Mouse (Mus musculus): Measurements from ENCODE around the gene 1700015F17Rik. TPM values are rescaled to one million over a fixed set of nuclear protein-coding genes. Genes with fewer than 3 reads are reported as not detected.

The 1700015F17Rik gene
- polyA plus RNA-seq, 1 experiment from 2014 or later, result not detected

DNA sequence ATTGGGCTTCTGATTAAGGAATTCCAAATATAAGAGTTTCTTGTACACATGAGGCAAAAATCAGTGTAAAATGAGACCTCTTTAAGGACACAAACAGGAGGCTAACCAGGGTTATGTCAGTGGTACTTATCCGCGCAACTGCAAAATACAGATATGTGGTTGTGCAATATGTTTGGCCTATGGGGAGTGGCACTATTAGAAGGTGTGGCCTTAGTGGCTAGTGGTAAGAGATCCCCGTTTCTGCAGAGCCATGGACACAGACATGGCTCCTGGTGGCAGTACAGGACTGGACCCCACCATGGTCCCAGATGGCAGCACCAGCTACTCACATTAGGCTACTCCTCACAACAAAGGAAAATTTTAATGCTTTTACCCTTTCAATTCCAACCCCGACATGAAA lies 16.1 kb upstream of the 1700015F17Rik start:
- no peak overlapping the region for H3K4me3 ChIP-seq (ENCODE audit: low read depth, low read length)
- H3K27me3 ChIP-seq (ENCODE audit: control insufficient read depth, insufficient read depth, low read length), result no peaks in the 10 kb centered on the region
- no peak overlapping the region for H3K27ac ChIP-seq (replicated peaks)
- H3K4me1 ChIP-seq (replicated peaks; ENCODE audit: control insufficient read depth, insufficient read depth), result no peaks in the 10 kb centered on the region
- ATAC-seq (ENCODE audit: low FRiP score, low TSS enrichment) (peak; percentile 81), DNase-seq (ENCODE audit: low spot score) (no peak)
- no peak overlapping the region; the same call in 1 of the 2 replicates for H3K4me2 ChIP-seq (replicated peaks; ENCODE audit: low read depth)
- no peaks in the 10 kb centered on the region for H3K9me3 ChIP-seq (ENCODE audit: control insufficient read depth, low read length)
- H3K9ac ChIP-seq (ENCODE audit: low read length), result no peak overlapping the region
- no peaks in the 10 kb centered on the region for H3K36me3 ChIP-seq (ENCODE audit: control insufficient read depth, insufficient read depth, low read length)
- WGBS, result 65% methylated on average over 4 of the region's 4 CpGs
- 0 out of 2 replicates have a peak, but pooled peaks have one; percentile 2 for TF ChIP-seq CTCF (IDR thresholded peaks at IDR 0.05; ENCODE audit: low read depth)
- no peak for TF ChIP-seq EP300 (optimal IDR thresholded peaks at IDR 0.05)

DNA sequence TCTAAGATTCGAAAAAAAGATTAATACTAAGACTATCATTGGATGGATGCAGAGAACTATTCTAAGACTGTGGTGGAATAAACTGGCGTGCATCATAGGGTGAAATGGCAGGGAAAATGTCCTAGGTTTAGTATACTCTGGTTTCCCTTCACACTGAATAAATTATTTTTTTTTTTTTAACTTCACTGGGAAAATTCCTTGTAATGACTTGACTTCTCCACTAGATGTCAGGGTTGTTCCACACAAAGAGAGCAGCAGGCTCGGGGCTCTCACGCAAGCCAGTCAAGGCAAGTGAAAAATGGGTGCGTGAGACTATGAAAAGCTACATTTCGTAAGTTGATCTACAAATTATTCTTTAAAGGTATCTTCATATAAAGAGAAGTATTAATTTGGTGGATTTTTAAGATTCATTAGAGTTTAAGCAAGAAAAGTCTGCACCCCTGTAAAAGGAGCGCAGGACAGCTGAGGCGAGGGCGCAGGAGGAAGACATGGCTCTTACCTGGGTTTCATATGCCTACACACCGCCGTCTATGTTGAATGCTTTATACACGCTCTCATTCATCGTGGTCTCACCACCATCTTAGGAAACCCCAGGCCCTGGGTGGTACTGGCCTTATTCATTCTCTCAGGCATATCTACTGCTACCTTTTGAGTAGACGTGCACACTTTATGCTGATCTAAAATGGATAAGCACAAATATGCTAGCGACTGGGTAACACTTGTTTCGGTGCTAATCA lies 15.5 kb upstream of the 1700015F17Rik start:
- no peak overlapping the region for H3K9ac ChIP-seq (ENCODE audit: low read length)
- H3K4me1 ChIP-seq (replicated peaks; ENCODE audit: control insufficient read depth, insufficient read depth), result no peaks in the 10 kb centered on the region
- no peaks in the 10 kb centered on the region for H3K27me3 ChIP-seq (ENCODE audit: control insufficient read depth, insufficient read depth, low read length)
- 35% methylated on average over 16 of the region's 16 CpGs for WGBS
- H3K4me2 ChIP-seq (replicated peaks; ENCODE audit: low read depth), result peak overlapping the region; percentile 37; the same call in 1 of the 2 replicates
- DNase-seq (ENCODE audit: low spot score), result peak; percentile 41
- H3K9me3 ChIP-seq (ENCODE audit: control insufficient read depth, low read length), result no peaks in the 10 kb centered on the region
- TF ChIP-seq CTCF (IDR thresholded peaks at IDR 0.05; ENCODE audit: low read depth) (peak; percentile 89), EP300 (optimal IDR thresholded peaks at IDR 0.05) (no peak)
- H3K27ac ChIP-seq (replicated peaks), result no peak overlapping the region
- H3K36me3 ChIP-seq (ENCODE audit: control insufficient read depth, insufficient read depth, low read length), result no peaks in the 10 kb centered on the region
- 0 out of 2 replicates have a peak overlapping the region, but pooled peaks have one; percentile 6 for H3K4me3 ChIP-seq (ENCODE audit: low read depth, low read length)
- ATAC-seq (ENCODE audit: low FRiP score, low TSS enrichment), result peak; percentile 60

DNA sequence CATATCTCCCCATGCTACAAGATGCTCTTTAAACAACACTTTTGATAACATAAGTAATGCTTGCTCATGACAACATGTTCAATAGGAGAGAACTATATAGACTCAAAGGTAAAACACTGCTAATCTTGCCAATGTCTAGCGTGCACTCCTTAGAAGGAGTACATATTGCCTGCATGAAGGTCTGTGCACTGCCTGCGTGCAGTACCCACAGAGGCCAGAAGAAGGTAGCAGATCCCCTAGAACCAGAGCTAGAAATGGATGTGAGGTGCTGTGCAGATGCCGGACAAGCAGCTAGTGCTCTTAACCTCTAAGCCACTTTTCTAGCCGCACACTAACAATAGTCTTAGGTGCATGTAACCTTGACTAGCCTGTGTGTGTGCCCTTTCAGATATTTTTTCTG lies 13.2 kb upstream of the 1700015F17Rik start:
- Histone ChIP-seq H3K4me3 (ENCODE audit: low read depth, low read length) (no peak overlapping the region), H3K4me2 (replicated peaks; ENCODE audit: low read depth) (no peak overlapping the region), H3K36me3 (ENCODE audit: control insufficient read depth, insufficient read depth, low read length) (no peaks in the 10 kb centered on the region), H3K4me1 (replicated peaks; ENCODE audit: control insufficient read depth, insufficient read depth) (no peaks in the 10 kb centered on the region), H3K9ac (ENCODE audit: low read length) (no peak overlapping the region), H3K9me3 (ENCODE audit: control insufficient read depth, low read length) (no peaks in the 10 kb centered on the region), H3K27me3 (ENCODE audit: control insufficient read depth, insufficient read depth, low read length) (no peaks in the 10 kb centered on the region), H3K27ac (replicated peaks) (no peak overlapping the region)
- DNase-seq (ENCODE audit: low spot score) (no peak), ATAC-seq (ENCODE audit: low FRiP score, low TSS enrichment) (no peak)
- TF ChIP-seq CTCF (IDR thresholded peaks at IDR 0.05; ENCODE audit: low read depth), result peak; percentile 27
- TF ChIP-seq EP300 (optimal IDR thresholded peaks at IDR 0.05), result no peak
- WGBS, result 90% methylated on average over 4 of the region's 4 CpGs

- ATAC-seq (ENCODE audit: low FRiP score, low TSS enrichment) (no peak), DNase-seq (ENCODE audit: low spot score) (no peak)
- Histone ChIP-seq H3K9me3 (ENCODE audit: control insufficient read depth, low read length) (no peaks in the 10 kb centered on the region), H3K27ac (replicated peaks) (no peak overlapping the region), H3K4me1 (replicated peaks; ENCODE audit: control insufficient read depth, insufficient read depth) (no peaks in the 10 kb centered on the region), H3K9ac (ENCODE audit: low read length) (no peak overlapping the region), H3K36me3 (ENCODE audit: control insufficient read depth, insufficient read depth, low read length) (no peaks in the 10 kb centered on the region), H3K27me3 (ENCODE audit: control insufficient read depth, insufficient read depth, low read length) (no peaks in the 10 kb centered on the region), H3K4me2 (replicated peaks; ENCODE audit: low read depth) (no peak overlapping the region), H3K4me3 (ENCODE audit: low read depth, low read length) (no peak overlapping the region)
- TF ChIP-seq CTCF (IDR thresholded peaks at IDR 0.05; ENCODE audit: low read depth) (no peak), EP300 (optimal IDR thresholded peaks at IDR 0.05) (no peak)
- WGBS, result 65% methylated on average over 3 of the region's 3 CpGs
Observed at GRCm38 (mm10) chr5:5486071-5486470, 7.1 kb upstream of the 1700015F17Rik start.

DNA sequence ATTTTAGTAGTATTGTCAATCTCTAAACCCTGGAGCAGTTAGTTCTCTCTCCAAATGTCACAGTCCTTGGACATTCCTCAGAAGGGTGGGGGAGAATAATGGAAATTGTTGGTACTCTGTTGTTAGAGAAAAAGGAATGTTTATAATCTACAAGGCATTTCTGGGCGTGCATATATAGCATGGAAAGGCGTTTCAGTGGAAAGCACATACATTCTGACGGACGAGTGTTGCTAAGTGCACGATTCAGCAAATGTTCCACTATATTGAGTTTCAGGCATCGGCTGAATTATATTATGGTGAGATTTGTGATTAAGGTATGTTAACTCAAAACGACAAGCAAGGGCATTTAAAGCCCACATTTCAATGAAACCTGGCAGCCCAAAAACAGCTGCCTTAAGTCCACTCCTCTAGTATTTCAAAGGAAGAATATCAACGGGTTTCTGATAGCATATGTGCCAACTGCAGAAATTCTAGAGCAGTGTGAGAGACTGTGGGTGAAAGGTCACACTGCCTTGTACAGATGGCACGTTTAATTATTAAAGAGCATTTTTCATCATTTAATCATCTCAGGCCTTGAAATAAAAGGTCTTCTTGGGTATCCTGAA lies 4.4 kb upstream of the 1700015F17Rik start:
- ATAC-seq (ENCODE audit: low FRiP score, low TSS enrichment), result no peak
- no peaks in the 10 kb centered on the region for H3K4me1 ChIP-seq (replicated peaks; ENCODE audit: control insufficient read depth, insufficient read depth)
- H3K9me3 ChIP-seq (ENCODE audit: control insufficient read depth, low read length), result no peaks in the 10 kb centered on the region
- H3K27ac ChIP-seq (replicated peaks), result no peak overlapping the region
- no peaks in the 10 kb centered on the region for H3K27me3 ChIP-seq (ENCODE audit: control insufficient read depth, insufficient read depth, low read length)
- no peak for DNase-seq (ENCODE audit: low spot score)
- TF ChIP-seq CTCF (IDR thresholded peaks at IDR 0.05; ENCODE audit: low read depth) (no peak), EP300 (optimal IDR thresholded peaks at IDR 0.05) (no peak)
- H3K36me3 ChIP-seq (ENCODE audit: control insufficient read depth, insufficient read depth, low read length), result no peaks in the 10 kb centered on the region
- 42% methylated on average over 9 of the region's 9 CpGs for WGBS
- no peak overlapping the region for H3K9ac ChIP-seq (ENCODE audit: low read length)
- H3K4me3 ChIP-seq (ENCODE audit: low read depth, low read length), result no peak overlapping the region
- no peak overlapping the region for H3K4me2 ChIP-seq (replicated peaks; ENCODE audit: low read depth)

GRCm38 (mm10) chr5:5481662-5482061 lies 2.7 kb upstream of the 1700015F17Rik start:
- WGBS, result 0% methylated on average over 1 of the region's 1 CpGs
- Histone ChIP-seq H3K27me3 (ENCODE audit: control insufficient read depth, insufficient read depth, low read length) (no peaks in the 10 kb centered on the region), H3K4me1 (replicated peaks; ENCODE audit: control insufficient read depth, insufficient read depth) (no peaks in the 10 kb centered on the region), H3K27ac (replicated peaks) (no peak overlapping the region), H3K36me3 (ENCODE audit: control insufficient read depth, insufficient read depth, low read length) (no peaks in the 10 kb centered on the region), H3K9me3 (ENCODE audit: control insufficient read depth, low read length) (no peaks in the 10 kb centered on the region), H3K4me2 (replicated peaks; ENCODE audit: low read depth) (no peak overlapping the region), H3K9ac (ENCODE audit: low read length) (no peak overlapping the region), H3K4me3 (ENCODE audit: low read depth, low read length) (no peak overlapping the region)
- DNase-seq (ENCODE audit: low spot score) (no peak), ATAC-seq (ENCODE audit: low FRiP score, low TSS enrichment) (no peak)
- TF ChIP-seq EP300 (optimal IDR thresholded peaks at IDR 0.05) (no peak), CTCF (IDR thresholded peaks at IDR 0.05; ENCODE audit: low read depth) (peak; percentile 85)
